Mouse (Mus musculus): Measurements from ENCODE around the gene Unc79.
A peak's percentile ranks its signal among the peaks of the same experiment; 100 is the strongest.

Unc79 gene

GRCm38 (mm10) chr12:102948778-102949394, at the start of gene Unc79:
Gene Unc79 (plus strand): TSS chr12:102948859.
- peak in 1 of 2 experiments; percentile 14 for DNase-seq (ENCODE audit: low spot score in 2 of 2)

GRCm38 (mm10) chr12:102899091-102899490, 49.6 kb upstream of the Unc79 start, which contains the start of gene Cox8c:
Gene Cox8c (plus strand): TSS chr12:102899316.
- no peak for DNase-seq (ENCODE audit: low spot score in 2 of 2)

- no peak for DNase-seq (ENCODE audit: low spot score in 2 of 2)
Measured at GRCm38 (mm10) chr12:102908191-102908590, 40.5 kb upstream of the Unc79 start.

- no peak for DNase-seq (ENCODE audit: low spot score in 2 of 2)
Measured at GRCm38 (mm10) chr12:102916073-102916472, 32.6 kb upstream of the Unc79 start.

- DNase-seq (ENCODE audit: low spot score in 2 of 2), result no peak
Measured at GRCm38 (mm10) chr12:102929764-102930163, 18.9 kb upstream of the Unc79 start.

- DNase-seq (ENCODE audit: low spot score in 2 of 2), result no peak
Measured at GRCm38 (mm10) chr12:102930335-102930734, 18.3 kb upstream of the Unc79 start.

GRCm38 (mm10) chr12:102930789-102931188, 17.9 kb upstream of the Unc79 start:
- DNase-seq (ENCODE audit: low spot score in 2 of 2), result no peak

- DNase-seq (ENCODE audit: low spot score in 2 of 2), result no peak
Measured at GRCm38 (mm10) chr12:102935892-102936291, 12.8 kb upstream of the Unc79 start.

- DNase-seq (ENCODE audit: low spot score in 2 of 2), result no peak
Measured at GRCm38 (mm10) chr12:102945571-102945970, 3.1 kb upstream of the Unc79 start.

GRCm38 (mm10) chr12:102947826-102948225, 833 bp upstream of the Unc79 start:
- no peak for DNase-seq (ENCODE audit: low spot score in 2 of 2)

- peak in 1 of 2 experiments; percentile 42 for DNase-seq (ENCODE audit: low spot score in 2 of 2)
Measured at GRCm38 (mm10) chr12:102949395-102950208, 943 bp downstream of the Unc79 start.

GRCm38 (mm10) chr12:102960051-102960775, 11.6 kb downstream of the Unc79 start:
- no peak for DNase-seq (ENCODE audit: low spot score in 2 of 2)

- no peak for DNase-seq (ENCODE audit: low spot score in 2 of 2)
Measured at GRCm38 (mm10) chr12:102961066-102961465, 12.4 kb downstream of the Unc79 start.

GRCm38 (mm10) chr12:102964486-102964885, 15.8 kb downstream of the Unc79 start:
- no peak for DNase-seq (ENCODE audit: low spot score in 2 of 2)

- DNase-seq (ENCODE audit: low spot score in 2 of 2), result no peak
Measured at GRCm38 (mm10) chr12:102980584-102980983, 31.9 kb downstream of the Unc79 start.

GRCm38 (mm10) chr12:102981543-102981942, 32.9 kb downstream of the Unc79 start:
- no peak for DNase-seq (ENCODE audit: low spot score in 2 of 2)

- no peak for DNase-seq (ENCODE audit: low spot score in 2 of 2)
Measured at GRCm38 (mm10) chr12:102985401-102985800, 36.7 kb downstream of the Unc79 start.

- DNase-seq (ENCODE audit: low spot score in 2 of 2), result no peak
Measured at GRCm38 (mm10) chr12:102987736-102988135, 39.1 kb downstream of the Unc79 start.

- DNase-seq (ENCODE audit: low spot score in 2 of 2), result no peak
Measured at GRCm38 (mm10) chr12:103008491-103008890, 59.8 kb downstream of the Unc79 start.

- DNase-seq (ENCODE audit: low spot score in 2 of 2), result no peak
Measured at GRCm38 (mm10) chr12:103018161-103018560, 69.5 kb downstream of the Unc79 start.

GRCm38 (mm10) chr12:103036692-103037091, 88.0 kb downstream of the Unc79 start:
- DNase-seq (ENCODE audit: low spot score in 2 of 2), result no peak

GRCm38 (mm10) chr12:103039332-103039731, 90.7 kb downstream of the Unc79 start:
- no peak for DNase-seq (ENCODE audit: low spot score in 2 of 2)

Data from spleen, postnatal 10 days (tissue).